Mouse (Mus musculus) hematopoietic stem cell, adult 5-6 weeks (primary cell): ENCODE data around the gene Zc3h18. TPM values are rescaled to one million over a fixed set of nuclear protein-coding genes. Genes with fewer than 3 reads are reported as not detected.

ENCODE experiments used
- ATAC-seq, 2 experiments: fragments of 125-278 bp in 1 of 2; replicated peaks in 1 of 2; 2 replicates each; pipeline ENCODE4 v1.8.0; 2016 to 2017; ENCODE audit warnings: inconsistent platforms in 2 of 2, mild to moderate bottlenecking in 2 of 2, moderate number of reproducible peaks in 2 of 2, low read depth in 1 of 2, moderate TSS enrichment in 1 of 2; ENCODE audit not compliant: low FRiP score in 2 of 2, poor library complexity in 2 of 2, severe bottlenecking in 2 of 2, insufficient read depth in 1 of 2, low TSS enrichment in 1 of 2
- total RNA-seq: library from RNA; stranded (forward); fragments of 172-1452, 232-1000 nt; gene quantifications from 2 replicates; pipeline ENCODE4 v1.2.3, GENCODE M21; 2017

The Zc3h18 gene
- total RNA-seq, 1 experiment from 2014 or later, result 73.6 TPM

DNA sequence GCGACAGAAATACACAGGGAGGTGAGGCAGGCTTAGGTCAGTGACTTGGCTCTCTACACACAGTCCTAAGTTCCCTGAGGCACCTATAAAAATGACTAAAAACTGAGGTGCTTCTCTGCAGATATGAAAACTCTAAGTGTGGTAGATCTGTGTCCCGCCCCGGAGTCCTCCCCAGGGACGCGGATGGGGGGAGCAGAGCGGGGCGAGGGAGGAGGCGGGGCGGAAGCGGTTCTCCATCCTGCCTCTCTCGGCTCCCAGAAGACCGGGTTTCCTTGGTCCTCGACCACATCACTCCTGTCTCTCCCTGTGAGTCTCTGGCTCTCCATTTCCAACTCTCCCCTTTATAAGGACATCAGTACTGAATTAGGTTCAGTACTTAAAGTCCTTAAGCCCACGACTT is 32.7 kb upstream of the Zc3h18 start:
- ATAC-seq, result 0 out of 4 replicates have a peak, but pooled peaks of 1 of the 2 experiments have one; percentile 24

DNA sequence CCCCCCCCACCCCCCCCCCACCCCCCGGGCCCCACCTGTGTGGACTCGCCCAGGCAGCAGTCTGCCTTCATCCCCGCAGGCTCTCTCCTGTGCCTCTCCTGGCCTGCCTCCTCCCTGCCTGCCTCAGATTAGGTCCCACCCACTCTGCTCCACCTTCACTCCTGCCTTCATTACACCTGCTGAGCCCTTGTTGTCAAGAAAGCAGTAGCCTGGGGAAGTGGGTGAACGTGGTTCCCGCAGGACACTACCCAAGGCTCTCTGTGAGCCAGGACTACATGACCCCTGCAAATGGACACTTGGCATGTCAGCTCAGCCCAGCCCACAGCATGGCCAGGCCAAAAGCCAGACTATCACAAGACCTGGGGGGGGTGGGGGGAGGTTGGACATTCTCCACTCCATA is 32.2 kb upstream of the Zc3h18 start:
- no peak for ATAC-seq

DNA sequence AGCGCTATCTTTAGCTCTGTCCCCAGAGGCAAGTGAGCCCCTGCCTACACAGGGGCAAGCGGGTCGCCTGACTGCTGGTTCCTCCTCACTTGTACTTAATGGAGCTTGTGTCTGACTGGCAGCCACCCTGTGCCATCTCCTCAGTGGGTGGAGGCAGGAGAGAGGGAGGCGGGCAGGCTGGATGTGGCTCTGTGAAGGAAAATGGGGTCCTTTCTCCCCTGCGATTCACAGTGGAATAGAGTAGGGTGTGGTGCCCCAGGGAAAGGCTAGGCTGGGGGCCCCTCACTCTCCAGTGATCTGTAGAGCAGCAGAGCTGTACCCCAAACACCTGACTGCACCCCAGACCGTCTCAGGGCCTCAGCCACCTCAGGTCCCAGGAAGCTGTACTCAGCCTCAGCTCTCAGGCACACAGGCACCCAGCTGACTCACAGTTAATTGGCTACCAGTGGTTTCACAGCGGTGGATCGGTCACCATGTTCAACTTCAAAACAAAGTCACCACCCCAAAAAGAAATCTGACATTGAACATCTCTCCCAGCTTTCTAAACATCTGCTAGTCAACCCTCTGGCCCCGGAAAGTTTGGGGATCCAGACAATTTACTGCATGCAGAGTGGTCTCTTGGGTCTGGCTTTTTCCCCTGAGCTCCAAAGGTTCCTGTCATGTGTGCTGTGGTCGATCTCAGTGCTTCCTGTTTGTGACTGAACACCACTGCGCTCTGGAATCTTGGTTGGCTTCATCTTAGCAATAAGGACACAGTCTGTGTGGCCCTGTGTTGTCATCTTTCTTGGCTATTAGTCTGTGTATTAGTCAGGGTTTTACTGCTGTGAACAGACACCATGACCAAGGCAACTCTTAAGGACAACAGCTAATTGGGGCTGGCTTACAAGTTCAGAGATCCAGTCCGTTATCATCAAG is 31.0 kb upstream of the Zc3h18 start:
- ATAC-seq, result 0 out of 4 replicates have a peak, but pooled peaks of 1 of the 2 experiments have one; percentile 9

DNA sequence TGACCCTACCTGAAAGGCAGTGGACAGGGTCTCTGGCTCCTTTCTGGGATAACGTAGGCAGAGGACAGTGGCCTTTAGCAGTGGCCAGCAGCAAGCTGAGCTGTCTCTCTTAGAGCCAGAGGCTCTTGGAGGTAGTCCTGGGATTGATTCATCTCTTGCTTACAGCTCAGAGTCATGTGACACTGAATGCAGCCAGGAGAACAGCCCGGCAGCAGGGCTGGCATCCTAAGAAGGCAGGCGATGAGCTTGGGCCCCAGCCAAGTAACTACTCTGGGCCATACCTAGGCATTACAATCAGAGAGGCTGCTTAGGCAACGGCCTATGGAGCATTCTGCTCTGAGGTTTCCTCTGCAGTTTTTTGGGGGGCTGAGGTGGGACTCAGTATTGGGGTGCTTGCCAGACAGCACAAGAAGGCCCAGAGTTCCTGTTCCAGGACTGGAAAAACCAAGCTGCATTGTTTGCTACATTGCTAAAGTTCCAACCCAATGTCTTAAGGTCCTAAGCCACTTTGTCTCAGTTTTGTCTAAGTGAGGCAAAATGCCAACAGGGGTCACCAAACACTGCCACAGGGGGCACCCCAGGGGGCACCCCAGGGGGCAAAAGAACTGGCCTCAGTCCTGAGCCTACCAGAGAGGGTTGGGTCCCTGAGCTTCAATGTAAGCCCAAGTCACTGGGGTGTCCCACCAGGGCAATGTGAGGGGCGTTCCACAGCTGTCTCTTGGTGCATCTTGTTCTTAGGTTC is 28.4 kb upstream of the Zc3h18 start:
- no peak for ATAC-seq

DNA sequence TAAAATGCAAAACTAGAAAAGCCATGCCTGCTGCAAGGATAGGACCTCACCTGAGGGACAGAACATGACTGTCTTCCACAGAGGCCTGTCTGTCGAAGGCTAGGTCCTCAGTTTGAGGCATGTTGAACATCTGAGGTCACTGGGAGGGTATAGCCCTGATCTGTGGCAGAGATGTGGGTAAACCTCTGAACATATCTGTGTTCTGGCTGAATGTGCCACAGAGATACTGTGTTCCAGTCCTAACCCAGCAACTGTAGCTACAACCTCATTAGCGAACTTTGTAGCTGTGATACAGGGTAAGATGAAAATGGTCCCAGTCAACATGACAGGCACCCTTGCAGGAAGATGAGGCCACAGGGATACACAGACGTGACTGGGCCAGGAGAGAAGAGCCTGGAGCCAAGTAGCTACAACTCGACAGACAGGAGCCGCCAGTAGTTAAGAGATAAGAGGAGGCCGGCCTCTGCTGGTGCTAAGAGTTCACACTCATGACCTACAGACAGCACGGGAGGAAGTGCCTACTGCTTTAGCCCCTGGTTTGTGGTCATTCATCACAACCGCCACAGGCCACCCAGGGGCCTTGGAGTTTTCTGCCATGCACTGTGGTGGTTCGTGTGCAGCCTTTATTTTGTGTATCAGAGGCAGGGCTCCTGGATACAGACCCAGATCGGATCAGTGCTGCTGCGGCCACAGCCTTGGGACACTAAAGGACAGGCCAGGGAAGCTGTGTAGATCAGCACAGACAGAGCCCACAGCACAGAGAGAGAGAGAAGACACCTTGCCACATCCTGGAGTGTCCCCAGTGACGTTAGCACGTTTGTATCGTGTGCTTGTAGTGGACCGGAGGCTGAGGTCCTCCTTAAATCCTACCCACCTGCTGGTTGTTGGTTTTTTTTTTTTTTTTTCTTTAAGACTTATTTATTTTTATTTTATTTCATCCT is 26.8 kb upstream of the Zc3h18 start:
- peak; percentile 51 to 70 for ATAC-seq

DNA sequence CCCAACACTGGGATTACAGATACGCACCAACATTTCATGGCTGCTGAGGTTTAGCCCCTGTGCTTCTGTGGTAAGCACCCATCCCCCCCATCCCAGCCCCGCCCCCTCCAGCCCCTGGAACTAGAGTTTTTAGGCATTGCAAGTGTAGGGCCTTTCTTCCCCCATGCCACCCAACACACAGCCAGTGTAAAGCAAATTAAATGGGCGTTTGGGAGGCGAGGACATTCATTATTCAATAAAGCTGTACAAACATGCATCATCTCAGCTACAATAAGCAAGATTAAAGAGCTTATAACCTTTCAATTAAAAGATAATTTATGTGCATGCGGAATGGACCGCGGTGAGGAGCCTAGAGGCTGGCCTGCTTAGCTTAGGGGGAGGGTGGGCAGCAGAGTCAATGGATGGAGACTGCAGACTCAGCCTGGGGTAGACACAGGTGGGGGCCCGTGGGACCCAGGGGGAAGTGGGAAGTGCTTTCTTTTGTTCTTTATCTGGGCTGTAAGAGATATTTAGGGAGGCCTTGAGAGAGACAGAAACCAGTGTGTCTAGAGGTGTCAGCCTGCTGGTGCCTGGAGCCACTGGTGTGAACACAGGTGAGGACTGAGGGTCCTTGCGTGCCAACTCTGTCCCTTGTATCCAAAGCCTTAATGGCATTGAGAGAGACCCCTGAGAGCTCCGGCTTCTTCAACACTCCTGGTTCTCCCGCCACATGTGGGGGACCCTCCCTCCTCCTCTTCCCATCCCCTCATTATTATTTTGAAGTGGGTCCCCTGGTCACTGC is 25.9 kb upstream of the Zc3h18 start:
- ATAC-seq, result no peak

DNA sequence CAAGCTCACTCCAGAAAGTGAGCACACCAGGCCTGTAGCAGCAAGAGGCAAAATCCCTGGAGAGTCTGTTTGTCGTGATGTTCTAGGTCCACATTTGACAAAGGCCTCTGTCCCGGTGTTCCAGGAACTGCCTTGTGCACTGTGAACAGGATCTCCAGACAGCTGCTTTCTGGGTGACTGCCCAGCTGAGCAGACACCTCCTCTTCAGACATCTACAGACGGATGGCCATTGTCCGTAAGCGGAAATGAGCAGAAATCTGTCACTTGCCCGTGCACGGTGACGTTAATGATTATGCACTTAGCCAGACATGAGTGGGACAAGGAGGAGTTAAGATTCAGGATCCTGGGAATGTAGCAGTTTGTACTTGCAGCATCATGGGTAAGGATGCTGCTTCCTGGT is 22.3 kb upstream of the Zc3h18 start:
- ATAC-seq, result no peak

DNA sequence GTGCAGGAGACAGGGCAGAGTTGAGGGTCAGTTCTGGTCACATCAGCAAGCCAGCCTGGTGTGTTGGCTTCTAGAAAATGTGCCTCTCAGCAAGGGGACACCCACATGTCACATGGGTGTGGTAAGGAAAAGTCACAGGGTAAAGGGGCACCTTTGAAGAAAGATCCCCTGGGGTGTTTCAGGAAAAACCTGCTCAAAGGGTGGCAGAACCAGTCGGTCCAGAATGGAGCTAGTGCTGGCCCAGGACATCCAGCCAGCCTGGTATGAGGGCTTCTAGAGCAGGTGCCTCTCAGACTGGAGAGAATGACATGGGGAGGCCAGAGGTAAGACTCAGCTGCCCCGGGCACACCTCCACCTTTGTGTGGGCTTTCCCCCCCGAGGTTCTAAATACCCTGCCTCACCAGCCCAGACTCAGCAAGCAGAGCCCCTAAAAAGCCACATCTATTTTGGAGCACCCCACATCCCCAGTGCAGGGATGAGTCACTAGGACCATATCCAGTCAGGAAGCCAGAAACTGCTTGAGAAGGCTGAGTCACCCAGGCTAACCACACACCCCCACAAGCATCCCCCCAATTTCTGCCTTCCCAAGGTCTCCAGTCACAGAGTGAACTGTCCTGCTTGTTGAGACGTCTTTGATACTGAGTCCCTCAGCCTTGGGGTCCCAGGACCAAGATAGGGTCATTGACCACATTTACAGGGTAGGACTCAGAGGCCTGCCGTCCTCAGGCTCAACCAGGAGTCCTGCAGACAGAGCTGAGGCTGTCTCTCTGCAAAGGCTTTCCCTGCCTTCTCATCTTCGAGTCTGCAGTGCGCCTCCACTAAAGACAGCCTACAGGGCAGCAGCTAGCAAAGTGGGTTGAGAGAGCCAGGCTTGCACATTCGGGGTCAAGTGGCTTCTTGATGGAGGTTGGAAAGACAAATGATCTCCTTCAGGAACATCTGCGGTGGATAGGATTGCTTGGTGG is 20.5 kb upstream of the Zc3h18 start:
- peak in 1 of 2 experiments; percentile 42; a peak in 1 of 4 replicates for ATAC-seq

DNA sequence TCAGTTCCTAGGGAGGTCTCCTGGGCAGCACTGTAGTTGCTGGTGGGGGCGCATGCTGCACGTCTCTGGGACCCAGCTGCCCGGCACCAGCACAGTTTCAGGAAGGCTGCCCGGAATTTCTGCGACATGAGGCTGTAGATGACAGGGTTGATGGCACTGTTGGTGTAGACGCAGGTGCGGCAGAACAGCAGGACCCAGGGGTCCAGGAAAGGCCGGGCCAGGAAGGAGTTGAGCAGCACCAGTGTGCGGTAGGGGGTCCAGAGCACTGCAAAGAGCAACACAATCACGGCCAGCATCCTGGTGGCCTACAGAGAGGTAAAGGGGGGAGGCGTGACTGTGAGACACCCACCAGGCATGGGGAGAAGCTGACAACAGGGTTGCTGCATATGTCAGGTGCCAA is 19.2 kb upstream of the Zc3h18 start:
- no peak for ATAC-seq

DNA sequence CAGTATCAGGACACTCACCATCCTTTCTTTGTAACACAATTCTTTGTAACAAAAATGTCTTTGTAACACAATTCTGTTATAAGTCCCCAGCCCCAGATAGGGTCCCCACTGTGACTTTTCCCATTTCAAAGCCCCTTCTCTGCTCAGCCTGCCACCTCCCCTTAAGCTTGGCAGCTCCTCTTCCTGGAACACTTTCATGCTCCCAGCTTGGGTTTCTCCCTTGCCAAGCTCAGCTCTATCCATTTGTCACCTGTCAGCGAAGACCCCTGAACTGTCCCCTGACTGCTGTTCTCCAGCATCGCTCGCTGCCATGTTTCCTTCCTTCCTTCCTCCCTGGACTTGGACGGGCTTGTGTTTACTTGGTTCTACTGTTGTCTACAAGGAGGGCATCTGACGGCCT is 18.8 kb upstream of the Zc3h18 start:
- ATAC-seq, result no peak

DNA sequence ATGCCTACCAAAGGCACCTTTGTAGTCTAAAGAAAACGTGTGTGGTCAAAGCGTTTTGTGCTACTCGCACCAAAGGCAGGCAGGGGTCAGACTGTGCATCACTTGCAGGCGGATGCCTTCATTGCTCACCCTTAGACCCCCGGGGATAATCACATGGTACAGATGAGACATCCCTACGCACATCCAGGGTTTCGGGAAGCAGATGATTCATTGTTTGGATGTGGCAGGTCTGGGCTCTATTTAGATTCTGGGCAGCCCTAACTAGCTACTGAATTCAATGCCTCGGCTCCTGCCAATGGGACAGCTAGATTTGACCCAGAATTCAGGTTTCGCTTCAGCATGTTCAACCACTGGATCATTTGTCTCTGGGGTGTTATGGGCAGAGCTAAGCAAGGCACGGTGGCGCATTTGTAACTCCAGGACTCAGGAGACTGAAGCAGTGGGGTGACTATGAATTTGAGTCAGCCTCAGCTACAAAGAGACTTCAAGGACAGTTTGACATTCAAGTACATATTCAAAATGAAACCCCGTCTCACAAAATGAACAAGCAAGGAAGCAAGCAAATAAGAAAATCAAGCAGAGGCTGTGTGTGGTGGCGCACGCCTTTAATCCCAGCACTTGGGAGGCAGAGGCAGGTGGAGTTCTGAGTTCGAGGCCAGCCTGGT is 17.2 kb upstream of the Zc3h18 start:
- ATAC-seq, result no peak

DNA sequence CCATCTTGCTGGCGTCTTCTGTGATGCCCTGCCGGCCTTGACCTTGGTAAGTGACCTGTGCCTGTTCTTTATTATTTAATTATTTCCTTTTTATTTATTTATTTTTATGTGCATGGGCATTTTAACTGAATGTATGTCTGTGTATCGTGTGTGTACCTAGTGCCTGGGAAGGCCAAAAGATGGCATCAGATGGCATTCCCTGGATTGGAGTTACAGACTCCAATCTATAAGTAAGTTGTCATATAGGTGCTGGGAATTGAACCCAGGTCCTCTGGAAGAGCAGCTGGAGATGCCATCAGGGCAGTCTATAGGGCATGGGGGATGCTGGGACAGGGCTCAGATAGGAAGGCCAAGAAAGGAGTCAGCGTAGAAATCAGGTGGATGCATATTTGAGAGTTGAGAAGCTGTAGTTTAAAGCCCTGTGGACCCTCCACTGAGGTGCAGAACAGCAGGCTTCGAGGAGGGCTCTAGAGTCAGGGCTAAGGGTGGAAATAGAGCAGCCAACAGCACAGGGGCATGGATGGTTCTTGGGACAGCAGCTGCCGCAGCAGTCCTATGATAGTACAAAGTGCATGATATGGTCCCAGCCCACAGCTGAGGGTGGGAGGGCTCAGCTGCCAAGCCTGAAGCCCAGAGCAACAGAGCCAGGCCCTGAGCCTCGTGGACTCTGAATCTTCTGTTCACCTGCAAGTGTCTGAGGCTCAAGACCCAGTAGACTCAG is 15.6 kb upstream of the Zc3h18 start, which contains the start of gene Trhr2:
Trhr2 (minus strand) TSS at position 51 of the 721 bp plus-strand sequence.
- ATAC-seq, result no peak

DNA sequence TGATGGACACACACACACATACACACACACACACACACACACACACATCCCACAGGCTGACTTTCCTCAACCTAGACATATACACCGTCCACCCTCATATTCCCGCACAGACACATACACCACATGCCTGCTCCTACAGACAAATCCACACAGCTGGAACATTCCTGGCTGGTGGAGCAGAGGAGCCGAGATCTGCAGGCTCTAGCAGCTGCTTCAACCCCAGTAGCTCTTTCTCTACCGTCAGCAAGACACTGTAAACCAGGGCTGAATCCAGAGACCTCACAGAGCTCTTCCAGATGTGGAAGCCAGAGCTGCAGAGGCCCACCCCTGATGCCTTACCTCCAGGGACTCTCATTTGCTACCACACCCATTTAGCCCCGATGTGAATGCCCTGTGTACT is 14.1 kb upstream of the Zc3h18 start:
- ATAC-seq, result no peak

DNA sequence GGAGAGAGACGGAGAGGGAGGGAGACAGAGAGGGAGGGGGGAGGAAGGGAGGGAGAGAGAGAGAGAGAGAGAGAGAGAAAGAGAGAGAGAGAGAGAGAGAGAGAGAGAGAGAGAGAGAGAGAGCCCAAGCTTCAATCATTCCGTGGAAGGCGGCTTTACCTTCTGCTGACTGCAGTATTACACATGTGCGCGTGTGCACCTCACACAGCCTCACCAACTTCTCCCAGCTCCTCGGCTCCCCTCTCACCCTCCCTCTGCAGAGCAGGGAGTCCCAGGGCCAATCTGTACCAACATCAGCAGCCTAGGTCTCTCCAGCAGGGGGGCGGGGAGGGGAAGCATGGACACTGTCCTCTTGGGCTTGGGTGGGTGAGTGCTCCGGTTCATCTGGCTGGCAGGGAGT is 13.4 kb upstream of the Zc3h18 start:
- no peak for ATAC-seq

DNA sequence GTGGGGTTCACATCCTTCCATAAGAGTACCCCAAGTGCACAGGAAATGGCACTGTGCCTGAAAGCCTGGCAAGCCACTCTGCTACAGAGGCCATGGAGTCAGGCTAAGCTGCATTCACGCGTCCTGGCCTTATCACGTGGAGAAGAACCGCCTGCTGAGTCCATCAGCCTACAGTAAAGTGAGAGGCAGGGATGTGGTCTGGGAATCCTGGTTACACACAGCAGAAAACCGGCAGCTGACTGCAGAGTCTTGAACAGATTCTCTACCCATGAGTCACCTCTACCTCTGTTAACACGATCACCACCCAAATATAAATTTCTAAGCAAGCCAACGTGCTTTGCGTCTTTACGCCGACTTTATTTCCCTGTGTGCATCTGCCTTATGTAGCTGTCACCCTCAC is 7.9 kb upstream of the Zc3h18 start:
- no peak for ATAC-seq
